Mouse (Mus musculus): ENCODE data around the gene Tcf7l2.

GRCm38 (mm10) chr19:55722376-55722775, 19.2 kb upstream of the Tcf7l2 start:
- TF ChIP-seq CTCF (IDR thresholded peaks at IDR 0.05; ENCODE audit: low read depth) (no peak), EP300 (IDR thresholded peaks at IDR 0.05; ENCODE audit: low read depth) (no peak)

Measured in heart, postnatal 0 days (tissue).